Mouse (Mus musculus): ENCODE measurements at regions not wholly inside any gene's neighbourhood (a gene's known extent, or its start where the extent isn't known, plus 50 kb on each side); places are given as distances from the start of the nearest gene placed in this dataset.

DNA sequence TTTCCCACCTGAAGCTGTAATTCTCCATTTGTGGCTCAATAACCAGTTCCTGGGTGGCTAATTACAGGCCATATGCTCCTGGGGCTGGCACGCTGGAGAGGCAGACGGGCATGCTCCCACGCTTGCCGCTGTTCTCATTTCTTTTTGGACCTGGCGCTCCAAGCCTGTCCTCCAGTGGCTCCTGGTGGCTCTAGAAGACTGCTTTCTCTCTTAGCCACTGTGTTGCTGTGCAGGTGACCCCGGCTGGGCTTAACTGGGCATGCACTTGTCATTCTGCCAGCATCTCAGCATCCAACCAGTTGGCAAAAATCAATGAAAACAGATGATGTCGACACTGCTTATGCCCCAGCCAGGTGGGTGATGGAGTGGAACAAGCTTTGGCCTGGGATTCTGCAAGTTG lies 1944.6 kb upstream of the Lrrc6 start:
- no peak for DNase-seq (ENCODE audit: low spot score)

GRCm38 (mm10) chr15:68440636-68441035 lies 1939.9 kb upstream of the Lrrc6 start:
- no peak for DNase-seq (ENCODE audit: low spot score)

DNA sequence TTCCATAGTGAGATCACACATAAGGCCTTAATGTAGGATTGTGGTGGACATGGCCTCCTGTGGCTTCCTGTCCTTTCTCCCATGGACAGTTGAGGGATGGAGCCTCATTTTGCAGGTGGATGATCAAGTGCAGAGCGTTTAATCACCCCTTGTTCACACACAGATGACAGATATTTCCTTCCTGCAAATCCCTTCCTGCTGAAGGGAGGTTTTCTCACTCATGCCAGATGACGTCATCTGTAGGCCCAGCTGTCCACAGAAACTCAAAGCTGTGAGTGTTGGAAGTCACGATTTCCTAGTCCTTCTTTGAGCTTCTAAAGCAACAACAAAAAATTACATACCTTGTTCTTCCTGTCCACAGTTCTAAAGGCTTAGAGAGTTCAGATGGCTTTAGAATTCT lies 1935.3 kb upstream of the Lrrc6 start:
- no peak for DNase-seq (ENCODE audit: low spot score)

DNA sequence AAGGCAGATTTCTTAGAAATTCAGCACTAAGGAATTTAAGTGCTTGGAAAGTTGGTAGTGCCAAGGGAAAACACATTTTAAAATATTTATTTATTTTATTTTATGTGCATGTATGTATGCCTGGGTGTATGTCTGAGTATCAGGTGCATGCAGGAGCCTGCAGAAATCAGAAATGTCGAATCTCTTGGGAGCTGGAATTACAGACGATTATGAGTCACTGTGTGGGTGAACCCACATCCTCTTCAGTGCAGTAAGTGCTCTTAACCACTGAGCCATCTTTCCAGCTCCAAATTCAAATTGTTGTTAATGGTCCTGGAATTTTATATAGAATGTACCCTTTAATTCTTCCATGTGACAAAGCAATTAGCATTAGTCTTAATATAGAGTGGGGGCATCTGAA lies 1930.5 kb upstream of the Lrrc6 start:
- DNase-seq (ENCODE audit: low spot score), result no peak

DNA sequence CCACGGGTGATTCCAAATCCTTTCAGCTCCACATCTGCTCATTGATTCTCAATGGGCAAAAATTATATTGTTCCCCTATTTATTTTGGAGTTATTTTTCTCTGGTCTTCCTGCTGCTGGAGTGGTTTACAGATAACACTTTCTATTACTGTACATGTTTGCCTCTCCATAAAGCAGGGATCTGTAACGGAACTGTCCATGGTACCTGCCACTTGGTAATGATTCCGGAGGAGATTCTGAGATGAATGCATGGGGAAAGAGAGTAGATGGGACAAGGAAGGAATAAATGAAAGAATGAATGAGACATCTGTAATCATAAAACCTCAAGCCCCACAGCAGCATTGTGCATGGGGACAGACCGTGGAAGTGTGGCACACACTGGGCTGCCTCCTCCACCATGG lies 1929.8 kb upstream of the Lrrc6 start:
- no peak for DNase-seq (ENCODE audit: low spot score)

GRCm38 (mm10) chr15:68428444-68429228 lies 1927.9 kb upstream of the Lrrc6 start:
- DNase-seq (ENCODE audit: low spot score), result peak; percentile 10

GRCm38 (mm10) chr15:68417142-68417541 lies 1916.4 kb upstream of the Lrrc6 start:
- no peak for DNase-seq (ENCODE audit: low spot score)

DNA sequence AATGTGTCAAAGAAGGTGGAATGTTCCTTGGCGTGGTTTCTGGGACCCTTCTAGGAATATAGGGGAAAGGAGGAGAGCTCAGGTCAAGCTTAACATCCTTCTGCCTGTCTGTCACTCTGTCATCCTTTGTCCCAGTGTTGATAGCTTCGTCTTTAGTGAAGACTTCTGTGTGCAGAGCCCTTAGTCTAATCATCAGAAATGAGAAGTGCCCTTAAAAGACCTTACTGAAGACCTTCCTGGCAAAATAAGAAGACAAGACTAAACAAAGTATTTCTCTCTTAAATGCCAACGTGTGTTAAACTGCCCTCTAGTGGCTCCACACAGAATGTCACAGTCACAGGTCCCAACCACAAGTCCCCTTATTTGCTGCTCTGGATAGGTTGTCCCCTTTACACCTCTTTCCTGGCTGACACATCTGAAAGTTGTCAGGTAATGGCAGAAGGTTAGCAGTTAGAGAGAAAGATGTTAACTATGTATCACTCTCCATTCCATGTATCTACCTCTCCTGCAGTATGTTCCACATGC lies 1914.8 kb upstream of the Lrrc6 start:
- DNase-seq (ENCODE audit: low spot score), result peak; percentile 20

DNA sequence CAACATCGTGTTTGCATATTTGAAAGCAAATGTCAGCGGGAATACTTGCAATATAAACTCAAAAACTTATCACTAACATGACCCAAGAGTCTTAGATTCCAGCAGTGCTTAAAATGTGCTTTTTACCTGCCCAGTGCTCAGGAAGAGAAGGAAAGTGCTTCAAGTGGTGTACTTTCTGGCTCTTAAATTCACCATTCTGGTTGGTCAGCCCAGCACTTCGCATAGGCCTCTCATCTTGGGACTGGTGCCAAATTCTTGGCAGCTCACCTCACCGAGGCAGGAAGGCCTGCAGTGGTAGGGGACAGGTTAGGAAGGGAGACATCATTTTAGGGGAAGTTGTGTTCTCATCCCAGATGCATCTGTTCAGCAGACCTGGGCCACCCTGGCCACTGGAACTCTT lies 1913.3 kb upstream of the Lrrc6 start:
- no peak for DNase-seq (ENCODE audit: low spot score)

DNA sequence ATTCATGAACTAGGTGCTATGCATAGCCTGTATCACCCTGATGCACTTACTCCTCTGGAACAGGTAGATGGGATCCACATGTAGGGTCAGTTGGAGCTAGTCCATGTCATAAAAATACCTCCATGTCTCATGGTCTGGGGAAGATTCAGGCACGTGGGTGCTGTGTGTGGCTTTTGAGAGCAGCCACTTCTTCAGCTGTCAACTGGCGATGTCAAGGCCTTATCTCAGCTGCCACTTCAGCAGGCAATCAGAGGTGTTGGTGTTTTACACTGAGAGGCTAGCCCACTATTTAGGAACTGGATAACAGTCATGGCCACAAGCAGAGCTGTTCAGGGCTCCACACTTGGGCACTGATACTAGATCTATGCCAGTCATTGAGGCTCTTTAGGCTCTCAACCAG lies 1912.0 kb upstream of the Lrrc6 start:
- no peak for DNase-seq (ENCODE audit: low spot score)

DNA sequence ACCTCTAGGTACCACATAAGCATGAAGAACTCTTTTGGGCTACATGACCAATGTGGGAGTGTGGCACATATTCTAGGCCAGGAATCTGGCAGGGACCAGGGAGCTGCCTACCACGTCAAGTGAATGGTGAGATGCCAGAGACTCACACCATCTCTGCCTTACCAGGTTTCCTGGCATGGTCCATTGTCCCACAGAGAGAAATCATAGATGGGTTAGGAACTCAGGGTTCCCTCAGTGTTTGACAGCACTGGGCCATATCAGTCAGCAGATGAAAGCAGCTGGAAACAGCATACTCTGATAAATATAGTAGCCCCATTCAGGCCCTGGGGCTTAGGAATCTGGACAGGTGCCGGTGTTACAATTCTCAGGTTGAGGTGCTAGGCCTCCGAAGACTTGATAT lies 1911.4 kb upstream of the Lrrc6 start:
- DNase-seq (ENCODE audit: low spot score), result no peak

- no peak for DNase-seq (ENCODE audit: low spot score)
Measured at GRCm38 (mm10) chr15:68403554-68404070, 1902.9 kb upstream of the Lrrc6 start.

DNA sequence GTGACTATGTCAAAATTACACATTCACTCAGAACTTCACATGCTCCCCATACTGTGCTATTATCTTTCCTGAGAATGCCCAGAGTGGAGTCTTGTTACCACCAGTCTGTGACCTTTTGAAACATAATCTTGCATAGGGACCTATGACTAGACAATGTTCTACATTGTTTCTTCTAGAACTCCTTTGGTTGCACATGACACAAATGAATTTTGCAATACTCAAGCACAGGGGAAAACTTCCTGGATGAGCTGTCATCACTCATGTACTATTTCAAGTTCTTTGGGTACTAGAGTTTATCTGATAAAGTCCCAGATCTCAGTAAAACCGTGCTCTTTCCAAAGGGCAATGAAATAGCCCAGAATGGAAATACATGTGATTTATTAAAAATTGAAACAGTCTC lies 1901.0 kb upstream of the Lrrc6 start:
- no peak for DNase-seq (ENCODE audit: low spot score)

GRCm38 (mm10) chr15:68401006-68401405 lies 1900.3 kb upstream of the Lrrc6 start:
- DNase-seq (ENCODE audit: low spot score), result no peak

DNA sequence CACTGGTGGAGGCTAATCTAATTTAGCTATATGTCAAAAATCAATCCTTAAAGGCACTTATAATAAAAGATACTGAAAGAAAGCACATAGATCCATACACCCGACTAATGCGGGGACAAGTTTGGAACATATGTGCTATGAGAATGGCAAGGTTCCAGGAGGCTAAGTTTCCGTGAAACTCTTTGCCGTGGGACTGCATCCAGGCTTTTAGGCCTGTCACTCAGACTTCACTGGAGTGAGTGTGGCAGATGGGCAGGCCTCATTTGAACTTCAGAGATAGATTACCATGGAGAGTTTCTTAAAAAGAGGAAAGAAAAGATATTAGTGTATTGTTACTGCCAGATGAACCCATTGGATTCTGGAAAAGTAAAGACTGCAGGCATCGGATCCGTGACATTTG lies 1895.9 kb upstream of the Lrrc6 start:
- DNase-seq (ENCODE audit: low spot score), result no peak

DNA sequence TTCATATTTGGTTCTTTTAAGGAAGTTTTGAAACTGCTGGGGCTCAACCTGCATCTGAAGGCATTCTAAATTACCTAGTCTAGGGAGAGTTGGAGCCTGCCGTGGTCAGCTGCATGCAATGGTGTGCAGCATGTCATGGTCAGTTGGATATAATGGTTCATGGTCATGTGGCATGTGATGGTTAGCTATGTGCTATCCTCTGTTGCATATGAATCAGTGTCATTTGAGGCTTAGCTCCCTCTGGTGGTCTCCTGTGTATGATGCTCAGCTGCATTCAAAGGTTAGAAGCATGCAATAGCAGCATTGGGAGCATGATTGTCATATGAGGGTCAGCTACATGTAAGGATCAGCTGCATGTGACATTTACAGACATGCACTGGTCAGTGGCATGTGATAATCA lies 1894.0 kb upstream of the Lrrc6 start:
- no peak for DNase-seq (ENCODE audit: low spot score)

DNA sequence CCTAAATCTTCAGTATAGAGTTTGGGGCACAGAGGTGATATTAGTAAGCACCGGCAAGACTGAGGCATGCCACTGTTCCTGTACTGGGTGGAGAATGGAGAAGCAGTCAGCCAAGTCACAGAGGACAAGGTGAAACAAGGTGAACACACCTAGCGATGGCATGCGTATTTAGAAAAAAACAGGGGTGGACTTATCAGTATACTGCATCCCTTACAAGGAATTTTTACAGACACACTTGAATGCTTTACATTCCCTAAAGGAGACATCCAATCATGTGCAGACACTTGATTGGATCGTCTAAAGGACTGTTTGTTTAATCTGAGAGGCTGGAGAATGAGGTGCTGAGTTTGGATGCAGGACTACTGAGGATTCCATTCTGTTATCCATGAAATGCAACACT lies 1893.4 kb upstream of the Lrrc6 start:
- no peak for DNase-seq (ENCODE audit: low spot score)

- DNase-seq (ENCODE audit: low spot score), result no peak
Measured at GRCm38 (mm10) chr15:68391737-68392136, 1891.0 kb upstream of the Lrrc6 start.

DNA sequence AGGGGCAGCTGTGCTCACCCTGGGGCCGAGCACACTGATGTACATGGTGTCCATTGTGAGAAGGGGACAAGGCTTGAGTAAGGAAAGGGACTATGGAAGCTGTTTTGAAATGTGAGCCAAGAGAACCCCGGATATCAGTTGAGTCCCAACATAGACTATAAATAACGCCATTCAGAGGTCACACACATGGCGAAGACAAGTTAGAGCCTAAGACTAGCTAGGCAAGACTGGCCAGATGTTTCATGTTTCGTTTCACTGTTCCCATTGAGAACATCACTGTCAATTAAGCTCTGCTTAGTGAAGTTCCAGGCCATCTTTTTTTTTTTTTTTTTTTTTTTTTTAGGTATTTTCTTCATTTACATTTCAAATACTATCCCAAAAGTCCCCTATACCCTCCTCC lies 1889.1 kb upstream of the Lrrc6 start:
- DNase-seq (ENCODE audit: low spot score), result no peak

GRCm38 (mm10) chr15:68387349-68388065 lies 1886.8 kb upstream of the Lrrc6 start:
- DNase-seq (ENCODE audit: low spot score), result no peak

GRCm38 (mm10) chr15:68384571-68385335 lies 1884.0 kb upstream of the Lrrc6 start:
- DNase-seq (ENCODE audit: low spot score), result no peak

- no peak for DNase-seq (ENCODE audit: low spot score)
Measured at GRCm38 (mm10) chr15:68375166-68375565, 1874.5 kb upstream of the Lrrc6 start.
